Mouse (Mus musculus): ENCODE results near the gene Zfp760. TPM values are rescaled to one million over a fixed set of nuclear protein-coding genes. Genes with fewer than 3 reads are reported as not detected.
"Not testable (repeated sequence)": the region's sequence is repeated elsewhere in the genome, so short reads cannot be mapped to it uniquely, and the experiment has no call there.

Zfp760 gene
- total RNA-seq (2021), result 1 to 10 TPM; 4.7 to 5.0 TPM
- long read RNA-seq, experiment 1, result 0 reads
- long read RNA-seq, experiment 2, full-length matches to known transcripts, result 1 of 2 reads
- long read RNA-seq, experiment 2, partial matches to known transcripts, result 1 of 2 reads
- long read RNA-seq, experiment 2, other reads (novel, unspliced or antisense), result 0 of 2 reads

- DNase-seq (ENCODE audit: low spot score in 2 of 2), result peak; percentile 67 to 74
These were observed at the start of gene Zfp760 for GRCm38 (mm10) chr17:21707343-21707996. Zfp760 (plus strand) TSS chr17:21707741.

GRCm38 (mm10) chr17:21678826-21679225, 28.7 kb upstream of the Zfp760 start:
- not testable (repeated sequence) for DNase-seq (ENCODE audit: low spot score in 2 of 2)

DNA sequence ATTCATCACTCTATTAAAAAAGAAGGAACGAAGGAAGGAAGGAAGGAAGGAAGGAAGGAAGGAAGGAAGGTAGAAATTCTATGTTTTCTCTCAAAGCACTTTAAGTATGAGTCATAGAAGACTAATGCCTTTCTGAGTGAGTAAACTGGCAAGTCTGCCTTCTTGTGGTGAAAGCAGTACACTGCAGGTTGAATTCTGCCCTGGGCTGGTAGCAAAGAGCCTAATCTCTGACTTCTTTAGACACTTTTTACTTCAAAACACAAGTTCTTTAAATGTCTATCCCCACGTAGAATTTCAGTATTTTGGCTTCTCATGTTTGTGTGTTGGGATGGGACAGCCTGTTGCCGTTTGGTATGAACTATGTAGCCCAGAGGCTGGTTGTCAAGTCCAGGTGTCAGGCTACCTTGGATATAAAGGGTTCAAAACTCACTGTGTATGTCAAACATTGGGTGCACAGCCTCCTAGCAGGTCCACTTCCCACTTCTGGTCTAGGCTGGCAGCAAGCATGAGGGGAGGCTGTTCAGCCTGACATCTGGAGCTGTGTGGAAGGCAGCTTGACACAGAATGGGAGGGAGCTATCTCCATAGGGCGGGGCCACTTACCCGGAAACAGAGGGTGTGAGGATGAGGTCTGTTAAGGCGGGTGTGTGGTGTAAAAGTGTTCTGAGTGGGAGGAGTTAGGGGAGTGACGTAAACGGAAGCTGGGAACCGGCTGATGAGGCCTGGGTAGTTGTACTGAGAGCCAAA, 28.1 kb upstream of the Zfp760 start:
- peak; percentile 70 to 76 for DNase-seq (ENCODE audit: low spot score in 2 of 2)

DNA sequence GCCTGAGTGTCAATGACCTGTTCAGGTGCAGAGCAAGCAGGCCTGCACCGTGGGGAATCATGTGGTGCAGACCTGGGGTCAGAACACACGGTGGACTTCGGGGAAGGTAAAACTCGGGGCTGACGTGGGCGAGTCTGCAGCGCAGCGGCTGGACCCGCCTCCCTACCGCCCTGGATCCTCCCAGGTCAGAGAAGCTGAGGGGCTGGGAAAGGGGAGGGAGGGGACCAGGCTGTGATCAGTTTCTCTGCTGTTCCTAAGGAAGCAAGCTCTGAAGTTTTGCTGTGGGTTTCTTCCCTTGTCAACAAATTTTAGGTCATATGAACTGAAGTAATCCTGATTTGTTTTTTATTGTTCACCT, 27.5 kb upstream of the Zfp760 start:
- not testable (repeated sequence) for DNase-seq (ENCODE audit: low spot score in 2 of 2)

GRCm38 (mm10) chr17:21691560-21691959, 16.0 kb upstream of the Zfp760 start, which contains the start of gene Gm10226:
Gm10226 (plus strand) TSS chr17:21691860.
- no peak for DNase-seq (ENCODE audit: low spot score in 2 of 2)

DNA sequence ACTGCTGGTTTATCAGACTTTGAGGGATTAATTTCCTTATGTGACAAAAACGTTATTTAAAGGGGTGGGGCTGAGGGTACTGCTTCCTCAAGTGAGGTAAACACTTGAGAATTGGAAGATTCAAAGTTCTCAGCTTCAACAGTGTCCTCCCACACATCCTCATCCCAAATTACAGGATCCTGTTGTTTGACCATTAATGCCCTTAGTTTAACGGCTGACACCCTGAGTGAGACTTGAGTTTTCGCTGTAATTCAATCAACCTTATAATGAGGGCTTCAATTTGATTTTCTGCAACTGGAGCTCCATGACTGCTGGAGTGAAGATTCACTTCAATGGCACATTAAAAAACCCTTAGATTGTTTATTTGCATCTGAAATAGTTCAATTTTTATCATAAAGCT, 14.2 kb upstream of the Zfp760 start:
- DNase-seq (ENCODE audit: low spot score in 2 of 2), result no peak

- no peak for DNase-seq (ENCODE audit: low spot score in 2 of 2)
These were observed 11.5 kb upstream of the Zfp760 start for GRCm38 (mm10) chr17:21696073-21696472.

GRCm38 (mm10) chr17:21702281-21703240, 5.0 kb upstream of the Zfp760 start:
- DNase-seq (ENCODE audit: low spot score in 2 of 2), result no peak

DNA sequence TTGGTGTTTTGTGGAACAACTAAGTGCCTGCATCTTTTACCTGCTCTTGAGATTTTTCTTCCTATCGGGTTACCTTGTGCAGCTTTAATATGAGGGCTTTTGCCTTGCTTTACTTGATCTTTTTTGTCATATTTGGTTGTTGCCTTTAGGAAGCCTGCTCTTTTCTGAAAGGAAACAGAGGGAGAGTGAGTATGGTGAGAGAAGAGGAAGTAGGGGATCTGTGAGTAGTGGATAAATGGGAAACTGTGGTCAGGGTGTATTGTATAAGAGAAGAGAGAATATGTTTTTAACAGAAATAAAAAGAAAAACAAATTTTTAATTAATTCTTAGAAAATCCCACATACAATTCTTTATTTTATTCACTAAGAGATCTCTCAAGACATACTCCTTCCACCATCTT, 4.1 kb upstream of the Zfp760 start:
- no peak for DNase-seq (ENCODE audit: low spot score in 2 of 2)

- no peak for DNase-seq (ENCODE audit: low spot score in 2 of 2)
These were observed 860 bp downstream of the Zfp760 start for GRCm38 (mm10) chr17:21708401-21708800.

- not testable (repeated sequence) for DNase-seq (ENCODE audit: low spot score in 2 of 2)
These were observed 23.0 kb downstream of the Zfp760 start, which contains the start of gene Zfp229 for GRCm38 (mm10) chr17:21730495-21730894. Zfp229 (plus strand) TSS chr17:21730795.

DNA sequence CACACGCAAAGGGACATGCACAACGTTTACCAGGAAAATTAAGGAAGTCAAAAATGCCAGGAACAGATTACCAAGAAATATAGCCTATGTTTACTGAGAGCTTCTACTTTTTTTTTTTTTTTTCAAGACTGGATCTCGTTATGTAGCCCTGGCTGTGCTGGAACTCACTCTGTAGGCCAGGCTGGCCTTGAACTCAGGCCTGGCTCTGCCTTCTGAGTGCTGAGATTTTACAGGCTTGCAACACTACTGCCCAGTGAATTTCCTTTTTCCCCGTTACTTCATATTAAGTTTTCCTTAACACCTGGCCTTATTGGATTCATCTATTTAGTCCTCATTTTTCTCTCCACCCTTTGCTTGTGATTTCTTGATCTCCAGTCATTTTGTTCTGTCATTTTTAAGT, 25.5 kb downstream of the Zfp760 start:
- DNase-seq (ENCODE audit: low spot score in 2 of 2), result no peak

DNA sequence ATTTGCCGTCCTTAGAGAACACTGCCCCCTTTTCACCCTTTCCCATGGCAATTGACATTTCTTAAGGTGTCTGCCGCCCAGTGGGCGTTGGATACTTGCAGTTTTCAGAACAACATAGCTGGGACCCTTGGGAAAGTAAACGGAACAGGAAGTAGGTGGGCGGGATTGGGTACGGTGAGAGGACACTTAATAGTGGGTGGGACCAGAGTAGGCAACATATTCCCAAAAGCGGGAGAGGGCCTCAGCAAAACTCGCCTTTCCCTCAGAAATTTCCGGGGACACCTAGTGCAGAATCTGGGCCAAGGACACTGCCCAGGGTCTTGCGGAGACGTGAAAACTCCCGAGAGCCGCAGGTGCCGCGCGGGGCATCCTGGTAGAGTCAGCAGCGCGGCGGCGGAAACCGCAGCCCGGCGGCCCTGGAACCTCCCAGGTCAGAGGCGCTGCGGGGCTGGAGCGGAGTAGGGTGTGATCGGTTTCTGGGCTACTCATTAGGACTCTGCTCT, 26.0 kb downstream of the Zfp760 start:
- peak; percentile 62 to 63 for DNase-seq (ENCODE audit: low spot score in 2 of 2)

DNA sequence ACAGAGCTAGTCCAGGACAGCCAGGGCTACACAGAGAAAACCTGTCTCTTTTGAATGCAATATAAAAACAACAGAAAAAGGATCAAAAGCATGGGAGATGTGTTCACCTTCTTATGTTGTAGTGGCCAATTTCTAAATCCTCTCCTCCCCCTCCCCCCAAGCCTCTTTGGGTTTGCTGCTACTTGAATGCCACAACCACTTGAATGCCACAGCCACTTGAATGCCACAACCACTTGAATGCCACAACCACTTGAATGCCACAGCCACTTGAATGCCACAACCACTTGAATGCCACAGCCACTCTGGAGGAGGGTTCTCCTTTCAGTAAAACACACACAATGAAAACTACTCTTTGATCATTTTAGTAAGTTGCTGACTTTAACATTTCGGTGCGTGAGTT, 45.2 kb downstream of the Zfp760 start:
- DNase-seq (ENCODE audit: low spot score in 2 of 2), result no peak

GRCm38 (mm10) chr17:21753342-21754208, 46.0 kb downstream of the Zfp760 start:
- peak in 1 of 2 experiments; percentile 9 for DNase-seq (ENCODE audit: low spot score in 2 of 2)

GRCm38 (mm10) chr17:21770336-21770735, 62.8 kb downstream of the Zfp760 start:
- DNase-seq (ENCODE audit: low spot score in 2 of 2), result no peak

Data from adrenal gland, adult 18-20 months (tissue).